Mouse (Mus musculus): ENCODE results near the gene Olfr1440. TPM values are rescaled to one million over a fixed set of nuclear protein-coding genes. Genes with fewer than 3 reads are reported as not detected.

The Olfr1440 gene
- total RNA-seq, 1 experiment, result not detected

DNA sequence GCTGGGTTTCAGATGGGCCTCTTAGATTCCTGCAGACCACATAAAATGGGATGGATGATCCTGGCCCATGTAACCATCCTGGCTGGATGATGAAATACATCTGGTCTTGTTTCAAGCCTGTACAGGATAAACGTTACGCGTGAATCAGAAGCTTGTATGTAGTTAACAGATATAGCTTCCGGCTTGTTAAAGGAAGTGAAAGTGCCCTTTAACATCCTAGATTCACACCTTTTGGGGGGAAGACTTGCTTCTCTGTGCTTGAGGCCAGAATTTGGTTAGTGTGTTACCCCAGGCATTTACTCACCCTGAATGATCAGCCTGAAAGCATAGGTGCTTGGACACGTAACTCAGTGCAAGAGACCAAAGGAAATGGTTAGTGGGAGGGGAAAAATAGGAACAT is 40.0 kb downstream of the Olfr1440 start:
- no peak for DNase-seq (ENCODE audit: low read depth, low spot score)
- Histone ChIP-seq H3K36me3 (ENCODE audit: control insufficient read depth, insufficient read depth, low read length, poor library complexity, severe bottlenecking) (no peaks in the 10 kb centered on the region), H3K4me3 (ENCODE audit: insufficient read depth in 1 of 2, low read depth in 1 of 2, low read length in 2 of 2, poor library complexity in 1 of 2, severe bottlenecking in 1 of 2) (no peak overlapping the region), H3K9ac (ENCODE audit: insufficient read depth, low read depth, low read length, poor library complexity, severe bottlenecking) (no peak overlapping the region), H3K27ac (ENCODE audit: insufficient read depth, low read depth, low read length, poor library complexity, severe bottlenecking) (no peak overlapping the region), H3K9me3 (ENCODE audit: control insufficient read depth, insufficient read depth, low read depth, low read length) (no peaks in the 10 kb centered on the region), H3K4me1 (ENCODE audit: control insufficient read depth in 2 of 2, insufficient read depth in 2 of 2, low read length in 2 of 2, poor library complexity in 1 of 2) (no peaks in the 10 kb centered on the region)
- in situ Hi-C loops (cut with MboI; ENCODE audit: low sequenced_read_pairs in 2 of 2, unreplicated experiment in 2 of 2), result no loop called here
- TF ChIP-seq CHD2 (IDR thresholded peaks at IDR 0.05; ENCODE audit: low read depth, low read length) (no peak), MAFK (IDR thresholded peaks at IDR 0.05; ENCODE audit: insufficient read depth, low read depth, low read length) (no peak), ZNF384 (IDR thresholded peaks at IDR 0.05; ENCODE audit: low read depth, low read length) (no peak), HCFC1 (IDR thresholded peaks at IDR 0.05; ENCODE audit: borderline replicate concordance, insufficient read depth, low read length) (no peak), ZC3H11A (IDR thresholded peaks at IDR 0.05; ENCODE audit: borderline replicate concordance, low read depth, low read length) (no peak)

DNA sequence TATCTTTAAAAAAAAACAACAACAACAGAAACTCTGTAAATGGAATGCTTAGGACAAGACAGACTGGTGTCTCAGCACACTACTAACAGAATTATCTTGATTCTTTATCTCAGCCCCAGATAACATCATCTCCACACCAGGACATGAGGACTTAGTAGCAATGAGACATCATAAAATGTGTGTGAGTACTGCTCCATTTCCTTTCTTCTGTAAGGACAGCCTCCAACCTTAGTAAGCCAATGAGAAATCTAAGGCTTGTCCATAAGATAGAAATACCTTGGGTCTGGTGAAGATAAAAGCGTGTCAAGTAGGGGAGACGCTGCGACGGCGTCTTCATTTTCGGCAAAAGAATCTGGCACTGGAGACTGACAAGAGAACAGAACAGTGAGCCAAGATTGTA is 40.5 kb downstream of the Olfr1440 start, which contains the start of gene Pfpl:
Gene Pfpl, plus strand, starts transcription at position 301 of the 400 bp plus-strand sequence.
- H3K36me3 ChIP-seq (ENCODE audit: control insufficient read depth, insufficient read depth, low read length, poor library complexity, severe bottlenecking), result no peaks in the 10 kb centered on the region
- in situ Hi-C loops (cut with MboI; ENCODE audit: low sequenced_read_pairs in 2 of 2, unreplicated experiment in 2 of 2), result no loop called here
- H3K4me3 ChIP-seq (ENCODE audit: insufficient read depth in 1 of 2, low read depth in 1 of 2, low read length in 2 of 2, poor library complexity in 1 of 2, severe bottlenecking in 1 of 2), result no peak within 1 kb of the TSS
- no peaks in the 10 kb centered on the region for H3K9me3 ChIP-seq (ENCODE audit: control insufficient read depth, insufficient read depth, low read depth, low read length)
- no peak within 1 kb of the TSS for H3K9ac ChIP-seq (ENCODE audit: insufficient read depth, low read depth, low read length, poor library complexity, severe bottlenecking)
- no peak for DNase-seq (ENCODE audit: low read depth, low spot score)
- no peak within 1 kb of the TSS for H3K27ac ChIP-seq (ENCODE audit: insufficient read depth, low read depth, low read length, poor library complexity, severe bottlenecking)
- no peaks in the 10 kb centered on the region for H3K4me1 ChIP-seq (ENCODE audit: control insufficient read depth in 2 of 2, insufficient read depth in 2 of 2, low read length in 2 of 2, poor library complexity in 1 of 2)
- TF ChIP-seq ZC3H11A (IDR thresholded peaks at IDR 0.05; ENCODE audit: borderline replicate concordance, low read depth, low read length) (no peak), MAFK (IDR thresholded peaks at IDR 0.05; ENCODE audit: insufficient read depth, low read depth, low read length) (no peak), ZNF384 (IDR thresholded peaks at IDR 0.05; ENCODE audit: low read depth, low read length) (no peak), CHD2 (IDR thresholded peaks at IDR 0.05; ENCODE audit: low read depth, low read length) (no peak), HCFC1 (IDR thresholded peaks at IDR 0.05; ENCODE audit: borderline replicate concordance, insufficient read depth, low read length) (no peak)

DNA sequence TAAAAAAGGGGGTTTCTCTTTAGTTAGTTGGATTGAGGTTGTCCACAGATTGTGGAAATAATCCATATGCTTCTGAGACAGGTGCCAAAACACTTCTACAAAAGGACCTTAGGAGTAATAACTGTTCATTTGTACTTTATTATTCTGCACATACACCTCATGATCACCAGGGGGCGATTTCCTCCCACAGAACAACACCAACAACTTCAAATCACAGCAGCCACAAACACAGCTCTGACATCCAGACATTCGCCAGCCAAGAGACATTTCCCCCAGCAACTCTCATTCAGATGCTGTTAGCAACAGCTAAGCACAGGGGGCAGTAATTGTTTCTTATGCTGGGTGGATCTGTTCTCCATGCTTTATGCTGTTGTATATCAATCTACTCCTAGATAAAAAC is 46.0 kb downstream of the Olfr1440 start:
- Histone ChIP-seq H3K4me3 (ENCODE audit: insufficient read depth in 1 of 2, low read depth in 1 of 2, low read length in 2 of 2, poor library complexity in 1 of 2, severe bottlenecking in 1 of 2) (no peak overlapping the region), H3K27ac (ENCODE audit: insufficient read depth, low read depth, low read length, poor library complexity, severe bottlenecking) (no peak overlapping the region), H3K9ac (ENCODE audit: insufficient read depth, low read depth, low read length, poor library complexity, severe bottlenecking) (no peak overlapping the region), H3K4me1 (ENCODE audit: control insufficient read depth in 2 of 2, insufficient read depth in 2 of 2, low read length in 2 of 2, poor library complexity in 1 of 2) (no peaks in the 10 kb centered on the region), H3K36me3 (ENCODE audit: control insufficient read depth, insufficient read depth, low read length, poor library complexity, severe bottlenecking) (no peaks in the 10 kb centered on the region), H3K9me3 (ENCODE audit: control insufficient read depth, insufficient read depth, low read depth, low read length) (no peaks in the 10 kb centered on the region)
- no peak for TF ChIP-seq ZNF384 (IDR thresholded peaks at IDR 0.05; ENCODE audit: low read depth, low read length)
- TF ChIP-seq ZC3H11A (IDR thresholded peaks at IDR 0.05; ENCODE audit: borderline replicate concordance, low read depth, low read length), result no peak; the same call in 1 of the 2 replicates
- no peak for TF ChIP-seq CHD2 (IDR thresholded peaks at IDR 0.05; ENCODE audit: low read depth, low read length)
- no peak for TF ChIP-seq HCFC1 (IDR thresholded peaks at IDR 0.05; ENCODE audit: borderline replicate concordance, insufficient read depth, low read length)
- no peak for TF ChIP-seq MAFK (IDR thresholded peaks at IDR 0.05; ENCODE audit: insufficient read depth, low read depth, low read length)
- no peak for DNase-seq (ENCODE audit: low read depth, low spot score)
- in situ Hi-C loops (cut with MboI; ENCODE audit: low sequenced_read_pairs in 2 of 2, unreplicated experiment in 2 of 2), result no loop called here

DNA sequence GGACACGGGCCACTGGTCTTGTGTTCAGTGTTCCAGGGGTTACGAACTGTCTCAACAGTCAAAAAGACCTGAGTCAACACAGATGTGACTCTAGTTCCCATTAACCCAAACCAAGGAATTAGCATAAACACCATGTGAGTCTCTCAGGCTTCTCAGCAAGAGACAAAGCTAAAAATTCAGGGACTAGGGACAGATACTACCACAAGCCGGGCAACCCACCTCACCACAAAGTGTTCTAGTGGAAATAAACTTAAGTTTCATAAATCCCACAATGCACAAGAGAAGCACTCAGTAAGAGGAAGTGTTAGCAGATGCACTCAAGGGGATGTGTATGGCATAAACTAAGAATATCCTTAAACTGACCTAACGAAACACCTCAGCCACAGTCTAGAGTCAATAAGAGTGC is 47.9 kb downstream of the Olfr1440 start:
- in situ Hi-C loops (cut with MboI; ENCODE audit: low sequenced_read_pairs in 2 of 2, unreplicated experiment in 2 of 2), result no loop called here
- no peak overlapping the region for H3K9ac ChIP-seq (ENCODE audit: insufficient read depth, low read depth, low read length, poor library complexity, severe bottlenecking)

More for the DNA sequence above, 47.9 kb downstream of the Olfr1440 start:
- Histone ChIP-seq H3K4me3 (ENCODE audit: insufficient read depth in 1 of 2, low read depth in 1 of 2, low read length in 2 of 2, poor library complexity in 1 of 2, severe bottlenecking in 1 of 2) (no peak overlapping the region), H3K9me3 (ENCODE audit: control insufficient read depth, insufficient read depth, low read depth, low read length) (no peaks in the 10 kb centered on the region), H3K27ac (ENCODE audit: insufficient read depth, low read depth, low read length, poor library complexity, severe bottlenecking) (no peak overlapping the region), H3K4me1 (ENCODE audit: control insufficient read depth in 2 of 2, insufficient read depth in 2 of 2, low read length in 2 of 2, poor library complexity in 1 of 2) (no peaks in the 10 kb centered on the region), H3K36me3 (ENCODE audit: control insufficient read depth, insufficient read depth, low read length, poor library complexity, severe bottlenecking) (no peaks in the 10 kb centered on the region)
- TF ChIP-seq ZNF384 (IDR thresholded peaks at IDR 0.05; ENCODE audit: low read depth, low read length) (no peak), CHD2 (IDR thresholded peaks at IDR 0.05; ENCODE audit: low read depth, low read length) (no peak), HCFC1 (IDR thresholded peaks at IDR 0.05; ENCODE audit: borderline replicate concordance, insufficient read depth, low read length) (no peak), ZC3H11A (IDR thresholded peaks at IDR 0.05; ENCODE audit: borderline replicate concordance, low read depth, low read length) (no peak), MAFK (IDR thresholded peaks at IDR 0.05; ENCODE audit: insufficient read depth, low read depth, low read length) (no peak)
- no peak for DNase-seq (ENCODE audit: low read depth, low spot score)
